Mouse (Mus musculus): Measurements from ENCODE around the gene Mtx3.

- TF ChIP-seq CTCF (IDR thresholded peaks at IDR 0.05) = no peak
- TF ChIP-seq POLR2A (IDR thresholded peaks at IDR 0.05; ENCODE audit: insufficient read depth, low read depth, low read length) = no peak
- no peak for TF ChIP-seq EP300 (IDR thresholded peaks at IDR 0.05; ENCODE audit: insufficient read depth, low read depth, low read length)
Observed at GRCm38 (mm10) chr13:92879933-92880332, 35.4 kb downstream of the Mtx3 start.

Data from heart, adult 2 months (tissue).